Comparison of ENCODE assay signal across 8 mouse cellular contexts in the genomic region with DNA sequence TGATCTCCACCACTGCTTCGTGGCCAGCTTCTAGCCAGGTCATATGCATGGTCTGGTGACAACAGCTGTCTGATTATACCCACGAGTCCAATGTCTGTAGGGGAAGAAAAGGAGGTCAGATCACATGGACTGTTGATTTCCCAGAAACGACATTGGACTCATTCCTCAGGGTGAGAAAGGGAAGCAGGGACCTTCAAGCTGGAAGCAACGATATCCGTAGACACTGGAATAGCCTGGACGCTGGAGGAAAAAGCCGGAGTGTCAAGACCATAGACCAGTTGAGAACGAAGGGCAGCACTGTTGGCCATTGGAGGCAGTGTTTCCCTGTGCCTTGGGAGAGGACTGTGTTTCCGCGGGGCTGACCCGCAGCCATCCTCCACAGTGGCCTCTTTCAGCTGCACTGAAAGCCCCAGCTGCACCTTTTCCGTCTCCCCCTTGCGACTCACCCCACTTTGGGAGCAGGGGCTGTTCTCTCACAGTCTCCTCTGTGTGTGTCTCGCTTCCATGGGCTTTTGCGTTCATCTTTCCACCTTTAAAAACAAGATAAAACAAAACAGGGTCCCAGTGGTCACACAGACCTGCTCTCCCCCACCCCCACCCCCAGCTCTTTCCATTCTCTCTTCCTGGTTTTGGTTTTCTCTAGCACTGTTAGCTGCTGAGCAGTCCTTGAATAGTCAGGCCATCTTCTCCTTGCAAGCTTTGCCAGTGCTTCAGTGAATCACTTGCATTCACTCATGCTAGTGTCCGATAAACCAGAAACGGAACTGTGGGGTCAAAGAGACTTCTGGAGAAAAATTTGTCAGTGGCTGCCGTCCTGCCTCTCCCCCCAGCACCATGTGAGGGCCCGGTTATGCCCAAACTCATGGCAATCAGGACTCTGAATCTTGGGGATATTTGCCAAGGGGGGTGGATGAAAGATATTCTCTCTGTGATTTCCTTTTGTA. TPM values are rescaled to one million over a fixed set of nuclear protein-coding genes. Genes with fewer than 3 reads are reported as not detected.
DNase-seq lines count a peak whose midpoint lies in the region; ATAC-seq and TF ChIP-seq lines count a peak whose summit lies in the region.

No protein-coding gene starts in this region.

- peaks cover 5% of the 10 kb centered on the region; the same call in 1 of the 2 replicates for H3K36me3 ChIP-seq in heart, adult 2 months (ENCODE audit: control insufficient read depth, insufficient read depth, low read length)
- no peaks in the 10 kb centered on the region for H3K36me3 ChIP-seq in kidney, embryonic 15.5 days
- 0 out of 2 replicates have a peak, but pooled peaks cover 1% of the 10 kb centered on the region for H3K36me3 ChIP-seq in midbrain, embryonic 12.5 days

- H3K4me1 ChIP-seq in heart, adult 2 months (ENCODE audit: control insufficient read depth, insufficient read depth, low read length), result peaks cover 20% of the 10 kb centered on the region
- peaks cover 59% of the 10 kb centered on the region for H3K4me1 ChIP-seq in kidney, embryonic 15.5 days
- peaks cover 52% of the 10 kb centered on the region for H3K4me1 ChIP-seq in midbrain, embryonic 12.5 days

- no peaks in the 10 kb centered on the region; the same call in 1 of the 2 replicates for H3K79me2 ChIP-seq in heart, adult 2 months (replicated peaks; ENCODE audit: control insufficient read depth, insufficient read depth, low read length)

- H3K27me3 ChIP-seq in heart, adult 2 months (ENCODE audit: control insufficient read depth, insufficient read depth, low read length), result no peaks in the 10 kb centered on the region
- no peaks in the 10 kb centered on the region for H3K27me3 ChIP-seq in kidney, embryonic 15.5 days
- no peaks in the 10 kb centered on the region for H3K27me3 ChIP-seq in midbrain, embryonic 12.5 days

- DNase-seq in left cerebral cortex, adult 2 months (ENCODE audit: extremely low spot score in 1 of 2, low spot score in 2 of 2), result no peak
- DNase-seq in left cerebral cortex, adult 8-10 months (ENCODE audit: low spot score in 2 of 2), result no peak
- DNase-seq in heart, adult 2 months, result peak; percentile 40 to 58
- no peak for DNase-seq in spleen, adult 12 weeks (ENCODE audit: low spot score)
- no peak for DNase-seq in left cerebral cortex, adult 18-20 months (ENCODE audit: low spot score in 2 of 2)

- H3K27ac ChIP-seq in left cerebral cortex, adult 2 months, result peak overlapping the region; percentile 85
- H3K27ac ChIP-seq in heart, adult 2 months, result peak overlapping the region; percentile 69
- H3K27ac ChIP-seq in kidney, embryonic 15.5 days, result peak overlapping the region; percentile 57
- H3K27ac ChIP-seq in midbrain, embryonic 12.5 days (replicated peaks), result peak overlapping the region; percentile 66

- 27% methylated on average over 19 of the region's 19 CpGs for WGBS in heart, adult 2 months
- WGBS in kidney, embryonic 15.5 days, result 33% methylated on average over 19 of the region's 19 CpGs
- WGBS in midbrain, embryonic 12.5 days, result 47% methylated on average over 19 of the region's 19 CpGs

- intact Hi-C loops in left cerebral cortex, adult 2 months (cut with DNase I), result no loop called here
- intact Hi-C loops in heart, adult 2 months (cut with DNase I), result loop anchor here (2.0 kb wide), 1 partner anchor 35 kb away; no protein-coding TSS in a partner anchor

- no peak overlapping the region for H3K4me3 ChIP-seq in left cerebral cortex, adult 2 months
- H3K4me3 ChIP-seq in heart, adult 2 months, result no peak overlapping the region
- no peak overlapping the region for H3K4me3 ChIP-seq in kidney, embryonic 15.5 days (replicated peaks)
- no peak overlapping the region for H3K4me3 ChIP-seq in midbrain, embryonic 12.5 days

- peak; percentile 29 for TF ChIP-seq CTCF in left cerebral cortex, adult 2 months (IDR thresholded peaks at IDR 0.05)
- TF ChIP-seq CTCF in heart, adult 2 months (IDR thresholded peaks at IDR 0.05), result peak; percentile 52

- no peaks in the 10 kb centered on the region for H3K9me3 ChIP-seq in kidney, embryonic 15.5 days (replicated peaks)
- no peaks in the 10 kb centered on the region for H3K9me3 ChIP-seq in midbrain, embryonic 12.5 days

- TF ChIP-seq POLR2A in heart, adult 2 months (IDR thresholded peaks at IDR 0.05; ENCODE audit: insufficient read depth, low read depth, low read length), result no peak

- H3K9ac ChIP-seq in heart, adult 2 months (ENCODE audit: low read depth, low read length), result no peak overlapping the region
- no peak overlapping the region for H3K9ac ChIP-seq in kidney, embryonic 15.5 days
- H3K9ac ChIP-seq in midbrain, embryonic 12.5 days (replicated peaks), result no peak overlapping the region; the same call in 1 of the 2 replicates

- H3K4me2 ChIP-seq in kidney, embryonic 15.5 days, result no peak overlapping the region; the same call in 1 of the 2 replicates
- H3K4me2 ChIP-seq in midbrain, embryonic 12.5 days (replicated peaks), result no peak overlapping the region

- no peak; the same call in 1 of the 2 replicates for TF ChIP-seq EP300 in heart, adult 2 months (IDR thresholded peaks at IDR 0.05; ENCODE audit: insufficient read depth, low read depth, low read length)

- ATAC-seq in kidney, embryonic 15.5 days (replicated peaks; ENCODE audit: low FRiP score), result peak; percentile 30
- no peak for ATAC-seq in midbrain, embryonic 12.5 days (ENCODE audit: low FRiP score, low read depth)
- ATAC-seq in erythroblast, adult 5-6 weeks (replicated peaks; ENCODE audit: low FRiP score, poor library complexity, severe bottlenecking), result no peak

RNA-seq across cellular contexts. Expression of gene Abhd2, which starts 36.5 kb away (rescaled TPM):
- 100 to 1,000 TPM; 103 to 116 TPM for total RNA-seq in left cerebral cortex, adult 2 months (2021)
- total RNA-seq in left cerebral cortex, adult 8-10 months (2022), result 100 to 1,000 TPM; 106 to 135 (median 117) TPM
- 10 to 100 TPM; 33.8 to 36.3 TPM for total RNA-seq in heart, adult 2 months (2021)
- 8.4 and 15.8 TPM in 2 replicates for polyA plus RNA-seq in heart, adult 2 months (2012; rRNA removed)
- polyA plus RNA-seq in kidney, embryonic 15.5 days (2015; fragmentation: Nextera tagmentation; extraction: Ambion mirVana), result 12.0 and 12.2 TPM in 2 replicates
- 13.7 and 14.9 TPM in 2 replicates for polyA plus RNA-seq in midbrain, embryonic 12.5 days (2016; fragmentation: Nextera tagmentation; extraction: Ambion mirVana)
- 19.0 and 19.6 TPM in 2 replicates for total RNA-seq in erythroblast, adult 5-6 weeks (2015; ENCODE audit: low replicate concordance)
- total RNA-seq in erythroblast, adult 5-6 weeks (2017; ENCODE audit: low replicate concordance), result 12.1 and 14.9 TPM in 2 replicates
- 10 to 100 TPM; 87.3 to 92.1 TPM for total RNA-seq in left cerebral cortex, adult 18-20 months (2021)

Comparison
In these comparisons a context has a peak if more than half of its experiments do, and no peak if none do; other contexts are left out.
1. DNase-seq: peak in heart, adult 2 months (2 of 2); none in left cerebral cortex, adult 2 months (0 of 2), left cerebral cortex, adult 8-10 months (0 of 2), spleen, adult 12 weeks (single experiment) and left cerebral cortex, adult 18-20 months (0 of 2).
2. Peak in every context shown above with its lines, with median percentiles within 50 percentile points of each other: H3K27ac ChIP-seq.